Mouse (Mus musculus) liver, adult 2 months (tissue): ENCODE results near the gene Ercc2. TPM values are rescaled to one million over a fixed set of nuclear protein-coding genes. Genes with fewer than 3 reads are reported as not detected.

Experiments
- DNase-seq: peaks from one replicate; pipeline ENCODE4 v3.0.0-alpha.2; 2011; ENCODE audit warnings: low read depth, low spot score; ENCODE audit errors: extremely low read depth
- H3K27ac ChIP-seq: fragments of 200-500 bp; replicated peaks from 2 replicates; pipeline ENCODE4 v1.5.1; 2012; ENCODE audit warnings: low read depth, mild to moderate bottlenecking, control low read depth, inconsistent platforms, low read length; ENCODE audit not compliant: insufficient read depth
- H3K27me3 ChIP-seq: fragments of 200-500 bp; 2 replicates; pipeline ENCODE4 v1.6.1; 2012; ENCODE audit warnings: mild to moderate bottlenecking, moderate library complexity, low read length, inconsistent platforms; ENCODE audit not compliant: control insufficient read depth, insufficient read depth
- H3K36me3 ChIP-seq: fragments of 200-500 bp; 2 replicates; pipeline ENCODE4 v1.6.1; 2012; ENCODE audit warnings: low read length, inconsistent platforms; ENCODE audit not compliant: control insufficient read depth, insufficient read depth
- H3K4me1 ChIP-seq: fragments of 200-500 bp; 2 replicates; pipeline ENCODE4 v1.6.1; 2011; ENCODE audit warnings: low read length; ENCODE audit not compliant: control insufficient read depth, insufficient read depth
- H3K4me3 ChIP-seq: fragments of 200-500 bp; 2 replicates; pipeline ENCODE4 v1.5.1; 2011; ENCODE audit warnings: low read depth, mild to moderate bottlenecking, control low read depth, low read length, moderate library complexity; ENCODE audit not compliant: insufficient read depth
- H3K79me2 ChIP-seq: fragments of 200-500 bp; 2 replicates; pipeline ENCODE4 v1.6.1; 2012; ENCODE audit warnings: inconsistent platforms, mild to moderate bottlenecking, low read length, moderate library complexity; ENCODE audit not compliant: control insufficient read depth, insufficient read depth
- H3K9ac ChIP-seq: fragments of 200-500 bp; 2 replicates; pipeline ENCODE4 v1.6.1; 2012; ENCODE audit warnings: low read depth, mild to moderate bottlenecking, control low read depth, inconsistent platforms, low read length
- CTCF ChIP-seq: fragments of 200-500 bp; IDR thresholded peaks from 2 replicates; pipeline ENCODE4 v1.5.1; 2011; ENCODE audit warnings: low read depth, low read length, control low read depth
- POLR2A ChIP-seq: fragments of 200-500 bp; IDR thresholded peaks from 2 replicates; pipeline ENCODE4 v1.6.1; 2011; ENCODE audit warnings: low read length, control low read depth; ENCODE audit not compliant: insufficient read depth; ENCODE audit errors: extremely low read depth
- WGBS: fragments of 180-500 bp; shearing (Covaris S2); methylation state at CpG from one replicate; pipeline ENCODE4 v1.1.7; 2018; 5-methylcytosine and 5-hydroxymethylcytosine counted together
- polyA plus RNA-seq: library from polyadenylated mRNA; depleted of rRNA; stranded (reverse); fragments of >200 nt; gene quantifications from 2 replicates; pipeline ENCODE4 v1.2.3, GENCODE M21; 2012
- total RNA-seq: library from RNA; depleted of rRNA; stranded (reverse); fragments of >200 nt; gene quantifications from 2 replicates; pipeline ENCODE4 v1.2.3, GENCODE M21; 2014

Gene Ercc2
- total and polyA plus RNA-seq, 2 experiments, result 9.4 to 26.8 TPM

- Histone ChIP-seq H3K36me3 (no peaks in the 10 kb centered on the region), H3K27ac (no peak within 1 kb of the TSS; the same call in 1 of the 2 replicates), H3K4me3 (peak within 1 kb of the TSS; percentile 63), H3K9ac (peak within 1 kb of the TSS; percentile 60), H3K4me1 (peaks cover 1% of the 10 kb centered on the region; the same call in 1 of the 2 replicates), H3K27me3 (0 out of 2 replicates have a peak, but pooled peaks cover 2% of the 10 kb centered on the region), H3K79me2 (no peaks in the 10 kb centered on the region)
- 20% methylated on average over 12 of the region's 12 CpGs for WGBS
- TF ChIP-seq CTCF (no peak), POLR2A (no peak)
- DNase-seq, result no peak
Measured at GRCm38 (mm10) chr7:19344237-19344847, 37.5 kb upstream of the Ercc2 start, which contains the start of gene Ercc1. Gene Ercc1 (plus strand): TSS chr7:19344778.

GRCm38 (mm10) chr7:19344938-19345471, 36.8 kb upstream of the Ercc2 start:
- peak overlapping the region; percentile 63 for H3K4me3 ChIP-seq
- peak; percentile 90 for DNase-seq
- H3K27me3 ChIP-seq, result 0 out of 2 replicates have a peak, but pooled peaks cover 2% of the 10 kb centered on the region
- no peak overlapping the region; the same call in 1 of the 2 replicates for H3K27ac ChIP-seq
- H3K36me3 ChIP-seq, result no peaks in the 10 kb centered on the region
- 0 out of 2 replicates have a peak, but pooled peaks have one; percentile 4 for TF ChIP-seq POLR2A
- no peak for TF ChIP-seq CTCF
- WGBS, result under 1% methylated on average over 31 of the region's 31 CpGs
- H3K79me2 ChIP-seq, result no peaks in the 10 kb centered on the region
- peak overlapping the region; percentile 60 for H3K9ac ChIP-seq
- H3K4me1 ChIP-seq, result peaks cover 1% of the 10 kb centered on the region; the same call in 1 of the 2 replicates

GRCm38 (mm10) chr7:19349188-19349915, 32.5 kb upstream of the Ercc2 start:
- no peaks in the 10 kb centered on the region for H3K27me3 ChIP-seq
- DNase-seq, result no peak
- H3K36me3 ChIP-seq, result no peaks in the 10 kb centered on the region
- no peaks in the 10 kb centered on the region for H3K4me1 ChIP-seq
- no peak overlapping the region for H3K9ac ChIP-seq
- 75% methylated on average over 13 of the region's 13 CpGs for WGBS
- H3K27ac ChIP-seq, result no peak overlapping the region
- TF ChIP-seq POLR2A (no peak), CTCF (no peak)
- no peaks in the 10 kb centered on the region for H3K79me2 ChIP-seq
- no peak overlapping the region for H3K4me3 ChIP-seq

GRCm38 (mm10) chr7:19350221-19350620, 31.6 kb upstream of the Ercc2 start:
- TF ChIP-seq CTCF (no peak), POLR2A (no peak)
- H3K27me3 ChIP-seq, result no peaks in the 10 kb centered on the region
- H3K4me1 ChIP-seq, result no peaks in the 10 kb centered on the region
- DNase-seq, result no peak
- no peak overlapping the region for H3K9ac ChIP-seq
- H3K79me2 ChIP-seq, result no peaks in the 10 kb centered on the region
- no peaks in the 10 kb centered on the region for H3K36me3 ChIP-seq
- H3K27ac ChIP-seq, result no peak overlapping the region
- WGBS, result 96% methylated on average over 8 of the region's 8 CpGs
- no peak overlapping the region for H3K4me3 ChIP-seq

GRCm38 (mm10) chr7:19354991-19355390, 26.8 kb upstream of the Ercc2 start:
- Histone ChIP-seq H3K27me3 (no peaks in the 10 kb centered on the region), H3K4me1 (0 out of 2 replicates have a peak, but pooled peaks cover 2% of the 10 kb centered on the region), H3K27ac (no peak overlapping the region), H3K36me3 (no peaks in the 10 kb centered on the region), H3K4me3 (no peak overlapping the region), H3K79me2 (no peaks in the 10 kb centered on the region), H3K9ac (no peak overlapping the region)
- DNase-seq, result no peak
- 93% methylated on average over 5 of the region's 5 CpGs for WGBS
- TF ChIP-seq POLR2A (no peak), CTCF (no peak)
